7 mouse cellular contexts compared by ENCODE assay signal in genomic region chr6:146272253-146273036, GRCm38 (mm10).
DNase-seq lines count a peak whose midpoint lies in the region; ATAC-seq and TF ChIP-seq lines count a peak whose summit lies in the region.

No protein-coding gene starts in this region.

- H3K9me3 ChIP-seq in embryonic facial prominence, embryonic 14.5 days (ENCODE audit: control insufficient read depth, low read length), result no peaks in the 10 kb centered on the region
- H3K9me3 ChIP-seq in neural tube, embryonic 15.5 days (replicated peaks), result no peaks in the 10 kb centered on the region

- H3K9ac ChIP-seq in embryonic facial prominence, embryonic 14.5 days (ENCODE audit: low read depth, low read length), result no peak overlapping the region
- no peak overlapping the region for H3K9ac ChIP-seq in neural tube, embryonic 15.5 days (replicated peaks)

- H3K4me2 ChIP-seq in embryonic facial prominence, embryonic 14.5 days (ENCODE audit: low read depth, low read length), result no peak overlapping the region
- H3K4me2 ChIP-seq in neural tube, embryonic 15.5 days, result no peak overlapping the region

- no peak for TF ChIP-seq CTCF in thymus, adult 2 months (IDR thresholded peaks at IDR 0.05; ENCODE audit: borderline replicate concordance, control insufficient read depth, extremely low read depth, insufficient read depth, low read length, poor library complexity)

- WGBS in thymus, adult 2 months, result 78% methylated on average over 5 of the region's 5 CpGs
- 76% methylated on average over 5 of the region's 5 CpGs for WGBS in embryonic facial prominence, embryonic 14.5 days
- WGBS in neural tube, embryonic 15.5 days, result 79% methylated on average over 5 of the region's 5 CpGs

- no peak overlapping the region for H3K4me3 ChIP-seq in thymus, adult 2 months (ENCODE audit: control insufficient read depth, insufficient read depth, low read length)
- H3K4me3 ChIP-seq in embryonic facial prominence, embryonic 14.5 days (ENCODE audit: low read depth, low read length), result no peak overlapping the region
- no peak overlapping the region for H3K4me3 ChIP-seq in neural tube, embryonic 15.5 days (replicated peaks)

- peak; percentile 41 for ATAC-seq in activated CD4-positive, CD25-positive, alpha-beta regulatory T cell, adult 4 months
- 0 out of 2 replicates have a peak, but pooled peaks have one; percentile 48 for ATAC-seq in embryonic facial prominence, embryonic 14.5 days (ENCODE audit: low read depth)
- ATAC-seq in neural tube, embryonic 15.5 days (ENCODE audit: low FRiP score), result 0 out of 2 replicates have a peak, but pooled peaks have one; percentile 56

- peaks cover 4% of the 10 kb centered on the region for H3K4me1 ChIP-seq in thymus, adult 2 months (replicated peaks; ENCODE audit: control insufficient read depth, insufficient read depth, low read length)
- peaks cover 9% of the 10 kb centered on the region for H3K4me1 ChIP-seq in embryonic facial prominence, embryonic 14.5 days (ENCODE audit: control insufficient read depth, insufficient read depth, low read length)
- peaks cover 18% of the 10 kb centered on the region for H3K4me1 ChIP-seq in neural tube, embryonic 15.5 days

- peaks cover 16% of the 10 kb centered on the region for H3K36me3 ChIP-seq in thymus, adult 2 months (ENCODE audit: control insufficient read depth, insufficient read depth, low read length)
- no peaks in the 10 kb centered on the region for H3K36me3 ChIP-seq in embryonic facial prominence, embryonic 14.5 days (ENCODE audit: control insufficient read depth, insufficient read depth, low read length)
- no peaks in the 10 kb centered on the region for H3K36me3 ChIP-seq in neural tube, embryonic 15.5 days

- TF ChIP-seq POLR2A in thymus, adult 2 months (IDR thresholded peaks at IDR 0.05; ENCODE audit: control insufficient read depth, extremely low read depth, insufficient read depth, low read length, poor library complexity), result no peak

- H3K27ac ChIP-seq in thymus, adult 2 months (ENCODE audit: control insufficient read depth, insufficient read depth, low read length), result no peak overlapping the region
- no peak overlapping the region for H3K27ac ChIP-seq in embryonic facial prominence, embryonic 14.5 days (replicated peaks; ENCODE audit: low read depth, low read length)
- no peak overlapping the region for H3K27ac ChIP-seq in neural tube, embryonic 15.5 days (replicated peaks)

- H3K27me3 ChIP-seq in thymus, adult 2 months (ENCODE audit: control insufficient read depth, insufficient read depth, low read length), result no peaks in the 10 kb centered on the region
- H3K27me3 ChIP-seq in embryonic facial prominence, embryonic 14.5 days (replicated peaks; ENCODE audit: control insufficient read depth, insufficient read depth, low read length), result no peaks in the 10 kb centered on the region
- H3K27me3 ChIP-seq in neural tube, embryonic 15.5 days (replicated peaks), result no peaks in the 10 kb centered on the region

- intact Hi-C loops in left cerebral cortex, postnatal 25 days (cut with DNase I), result loop anchor here (1.0 kb wide), 1 partner anchor 442 kb away; no protein-coding TSS in a partner anchor

- peak; percentile 74 for DNase-seq in thymus, adult 2 months
- no peak for DNase-seq in thymus, adult 18-20 months
- DNase-seq in embryonic facial prominence, embryonic 14.5 days (ENCODE audit: low spot score), result peak; percentile 65
- peak; percentile 72 for DNase-seq in hindlimb bud, embryonic 11.5 days (ENCODE audit: extremely low spot score, low read depth, low spot score)
- DNase-seq in left cerebral cortex, postnatal 25 days (ENCODE audit: low spot score in 2 of 2), result peak; percentile 72 to 73

Comparison
In these comparisons a context has a peak if more than half of its experiments do, and no peak if none do; other contexts are left out.
1. DNase-seq: peak in thymus, adult 2 months (single experiment), embryonic facial prominence, embryonic 14.5 days (single experiment), hindlimb bud, embryonic 11.5 days (single experiment) and left cerebral cortex, postnatal 25 days (2 of 2); none in thymus, adult 18-20 months (0 of 2).
2. Peak in every context shown above with its lines, with median percentiles within 50 percentile points of each other: ATAC-seq.